Mouse (Mus musculus) embryonic facial prominence, embryonic 14.5 days (tissue): ENCODE measurements at regions not wholly inside any gene's neighbourhood (a gene's known extent, or its start where the extent isn't known, plus 50 kb on each side); places are given as distances from the start of the nearest gene placed in this dataset.

Experiments
- ATAC-seq: fragments of 200-750 bp; cut with Nextera tagmentation; 2 replicates; pipeline ENCODE4 v1.8.0; 2017; ENCODE audit warnings: low read depth, moderate number of reproducible peaks, moderate TSS enrichment
- DNase-seq: peaks from one replicate; pipeline ENCODE4 v3.0.0-alpha.2; 2015; ENCODE audit warnings: low spot score
- H3K27ac ChIP-seq: fragments of 300-500 bp; sonication (generic); replicated peaks from 2 replicates; pipeline ENCODE4 v1.5.1; 2014; ENCODE audit warnings: low read depth, mild to moderate bottlenecking, low read length, moderate library complexity
- H3K27me3 ChIP-seq: fragments of 300-500 bp; sonication (generic); replicated peaks from 2 replicates; pipeline ENCODE4 v1.6.1; 2014; ENCODE audit warnings: low read length; ENCODE audit not compliant: control insufficient read depth, insufficient read depth
- H3K36me3 ChIP-seq: fragments of 300-500 bp; sonication (generic); 2 replicates; pipeline ENCODE4 v1.6.1; 2014; ENCODE audit warnings: low read length, mixed read lengths; ENCODE audit not compliant: control insufficient read depth, insufficient read depth
- H3K4me1 ChIP-seq: fragments of 300-500 bp; sonication (generic); 2 replicates; pipeline ENCODE4 v1.6.1; 2014; ENCODE audit warnings: antibody characterized with exemption, low read length; ENCODE audit not compliant: control insufficient read depth, insufficient read depth
- H3K4me2 ChIP-seq: fragments of 300-500 bp; sonication (generic); 2 replicates; pipeline ENCODE4 v1.6.1; 2014; ENCODE audit warnings: low read depth, mild to moderate bottlenecking, low read length, moderate library complexity, mixed read lengths
- H3K4me3 ChIP-seq: fragments of 300-500 bp; sonication (generic); 2 replicates; pipeline ENCODE4 v1.5.1; 2014; ENCODE audit warnings: low read depth, mild to moderate bottlenecking, low read length
- H3K9ac ChIP-seq: fragments of 300-500 bp; sonication (generic); 2 replicates; pipeline ENCODE4 v1.6.1; 2014; ENCODE audit warnings: low read depth, mild to moderate bottlenecking, low read length, moderate library complexity, mixed read lengths
- H3K9me3 ChIP-seq: fragments of 300-500 bp; sonication (generic); 2 replicates; pipeline ENCODE4 v1.6.1; 2016; ENCODE audit warnings: low read length; ENCODE audit not compliant: control insufficient read depth
- WGBS: fragments of 180-500 bp; shearing (Covaris S2); extraction: QIAGEN DNeasy Blood & Tissue Kit; methylation state at CpG from one replicate; pipeline ENCODE4 v1.1.7; 2014; 5-methylcytosine and 5-hydroxymethylcytosine counted together

DNA sequence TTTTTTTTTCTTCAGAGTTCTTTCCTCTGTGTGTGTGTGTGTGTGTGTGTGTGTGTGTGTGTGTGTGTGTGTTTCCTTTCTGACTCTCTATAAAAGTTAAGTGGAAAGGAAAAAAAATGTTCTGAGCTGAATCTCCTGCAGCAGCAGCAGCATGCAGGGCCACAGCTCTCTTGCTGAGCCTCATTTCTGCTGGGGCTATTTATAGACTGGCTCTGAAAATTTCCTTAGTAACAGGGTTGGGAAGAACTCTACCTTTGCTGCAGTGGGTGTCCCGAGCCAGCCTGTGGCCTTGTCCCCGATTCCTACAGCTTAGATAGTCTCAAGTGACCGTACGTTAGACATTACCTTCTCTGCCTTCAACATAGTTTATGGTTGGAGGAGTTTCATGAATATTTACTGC is 1075.6 kb downstream of the Synb start:
- Histone ChIP-seq H3K4me3 (no peak overlapping the region), H3K9ac (no peak overlapping the region), H3K27ac (0 out of 2 replicates have a peak overlapping the region, but pooled peaks have one; percentile 21), H3K27me3 (no peaks in the 10 kb centered on the region), H3K36me3 (no peaks in the 10 kb centered on the region), H3K9me3 (no peaks in the 10 kb centered on the region), H3K4me1 (no peaks in the 10 kb centered on the region), H3K4me2 (no peak overlapping the region)
- DNase-seq (no peak), ATAC-seq (no peak)
- WGBS = 64% methylated on average over 4 of the region's 4 CpGs

GRCm38 (mm10) chr14:68217986-68218385 is 1076.1 kb downstream of the Synb start:
- no peak overlapping the region for H3K27ac ChIP-seq
- H3K4me1 ChIP-seq = no peaks in the 10 kb centered on the region
- ATAC-seq = no peak
- DNase-seq = no peak
- no peaks in the 10 kb centered on the region for H3K27me3 ChIP-seq
- H3K9ac ChIP-seq = no peak overlapping the region
- WGBS = 79% methylated on average over 6 of the region's 6 CpGs
- no peak overlapping the region for H3K4me3 ChIP-seq
- no peaks in the 10 kb centered on the region for H3K9me3 ChIP-seq
- no peaks in the 10 kb centered on the region for H3K36me3 ChIP-seq
- no peak overlapping the region for H3K4me2 ChIP-seq

GRCm38 (mm10) chr14:68213879-68214278 is 1080.2 kb downstream of the Synb start:
- ATAC-seq (no peak), DNase-seq (no peak)
- no peaks in the 10 kb centered on the region for H3K27me3 ChIP-seq
- no peaks in the 10 kb centered on the region for H3K9me3 ChIP-seq
- no peak overlapping the region for H3K9ac ChIP-seq
- H3K27ac ChIP-seq = no peak overlapping the region
- H3K4me3 ChIP-seq = no peak overlapping the region
- no peaks in the 10 kb centered on the region for H3K4me1 ChIP-seq
- H3K36me3 ChIP-seq = no peaks in the 10 kb centered on the region
- 87% methylated on average over 5 of the region's 5 CpGs for WGBS
- H3K4me2 ChIP-seq = no peak overlapping the region

- no peaks in the 10 kb centered on the region for H3K9me3 ChIP-seq
Measured at GRCm38 (mm10) chr14:68198802-68199201, 1095.3 kb downstream of the Synb start.

GRCm38 (mm10) chr14:68197470-68197800 is 1096.7 kb downstream of the Synb start:
- no peak overlapping the region for H3K4me3 ChIP-seq
- H3K9me3 ChIP-seq = no peaks in the 10 kb centered on the region
- DNase-seq (peak; percentile 57), ATAC-seq (peak; percentile 81)
- H3K27ac ChIP-seq = no peak overlapping the region
- 0 out of 2 replicates have a peak, but pooled peaks cover 5% of the 10 kb centered on the region for H3K4me1 ChIP-seq
- H3K36me3 ChIP-seq = no peaks in the 10 kb centered on the region
- no peak overlapping the region for H3K9ac ChIP-seq
- 12% methylated on average over 11 of the region's 13 CpGs for WGBS
- no peaks in the 10 kb centered on the region for H3K27me3 ChIP-seq
- peak overlapping the region; percentile 32; the same call in 1 of the 2 replicates for H3K4me2 ChIP-seq

More at GRCm38 (mm10) chr14:68198802-68199201, 1095.3 kb downstream of the Synb start:
- Histone ChIP-seq H3K4me2 (no peak overlapping the region), H3K27me3 (no peaks in the 10 kb centered on the region), H3K27ac (no peak overlapping the region), H3K36me3 (no peaks in the 10 kb centered on the region), H3K9ac (no peak overlapping the region), H3K4me1 (0 out of 2 replicates have a peak, but pooled peaks cover 5% of the 10 kb centered on the region), H3K4me3 (no peak overlapping the region)
- ATAC-seq (peak; percentile 21; the same call in 1 of the 2 replicates), DNase-seq (peak; percentile 7)
- WGBS = 6% methylated on average over 8 of the region's 8 CpGs

- no peak overlapping the region for H3K27ac ChIP-seq
- 0 out of 2 replicates have a peak, but pooled peaks cover 5% of the 10 kb centered on the region for H3K4me1 ChIP-seq
- peak overlapping the region; percentile 32; the same call in 1 of the 2 replicates for H3K4me2 ChIP-seq
- H3K9me3 ChIP-seq = no peaks in the 10 kb centered on the region
- 23% methylated on average over 9 of the region's 9 CpGs for WGBS
- H3K9ac ChIP-seq = no peak overlapping the region
- no peaks in the 10 kb centered on the region for H3K27me3 ChIP-seq
- H3K36me3 ChIP-seq = no peaks in the 10 kb centered on the region
- no peak overlapping the region for H3K4me3 ChIP-seq
- ATAC-seq (peak; percentile 54), DNase-seq (peak; percentile 16)
Measured at GRCm38 (mm10) chr14:68196762-68197469, 1097.2 kb downstream of the Synb start.

- DNase-seq (no peak), ATAC-seq (no peak)
- Histone ChIP-seq H3K4me1 (0 out of 2 replicates have a peak, but pooled peaks cover 5% of the 10 kb centered on the region), H3K9me3 (no peaks in the 10 kb centered on the region), H3K27ac (no peak overlapping the region), H3K36me3 (no peaks in the 10 kb centered on the region), H3K9ac (no peak overlapping the region), H3K4me3 (no peak overlapping the region), H3K4me2 (no peak overlapping the region), H3K27me3 (no peaks in the 10 kb centered on the region)
- WGBS = 63% methylated on average over 9 of the region's 9 CpGs
Measured at GRCm38 (mm10) chr14:68196201-68196600, 1097.9 kb downstream of the Synb start.

- H3K27ac ChIP-seq = no peak overlapping the region
- DNase-seq (no peak), ATAC-seq (no peak)
- H3K9me3 ChIP-seq = no peaks in the 10 kb centered on the region
- no peak overlapping the region for H3K4me3 ChIP-seq
- H3K9ac ChIP-seq = no peak overlapping the region
- H3K36me3 ChIP-seq = no peaks in the 10 kb centered on the region
- 48% methylated on average over 4 of the region's 4 CpGs for WGBS
- H3K27me3 ChIP-seq = no peaks in the 10 kb centered on the region
- no peaks in the 10 kb centered on the region for H3K4me1 ChIP-seq
- no peak overlapping the region for H3K4me2 ChIP-seq
Measured at GRCm38 (mm10) chr14:68189876-68190275, 1104.2 kb downstream of the Synb start.

DNA sequence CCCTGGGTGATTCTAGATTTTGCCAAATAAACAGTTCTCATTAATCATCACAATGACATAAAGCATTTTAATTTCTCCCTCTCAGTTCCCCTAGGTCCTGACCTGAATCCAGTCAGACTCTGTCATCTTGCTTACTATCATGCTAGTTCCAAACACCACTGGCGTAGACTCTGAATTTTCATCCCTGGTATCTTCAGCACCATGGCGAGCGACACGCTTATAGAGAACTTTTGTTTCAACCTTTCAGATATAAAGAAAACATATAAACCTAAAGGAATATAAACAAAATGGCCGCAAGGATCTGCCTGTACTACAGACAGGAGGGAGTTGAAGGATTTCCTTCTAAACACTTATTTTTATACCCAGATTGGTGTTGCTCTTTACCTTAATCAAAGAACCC is 1105.8 kb downstream of the Synb start:
- WGBS = 58% methylated on average over 5 of the region's 5 CpGs
- no peaks in the 10 kb centered on the region for H3K4me1 ChIP-seq
- no peaks in the 10 kb centered on the region for H3K36me3 ChIP-seq
- no peaks in the 10 kb centered on the region for H3K27me3 ChIP-seq
- H3K27ac ChIP-seq = no peak overlapping the region
- ATAC-seq (no peak), DNase-seq (peak; percentile 35)
- H3K4me2 ChIP-seq = no peak overlapping the region
- no peaks in the 10 kb centered on the region for H3K9me3 ChIP-seq
- H3K9ac ChIP-seq = no peak overlapping the region
- no peak overlapping the region for H3K4me3 ChIP-seq
